Mouse (Mus musculus): ENCODE measurements around the gene Ppp3ca. TPM values are rescaled to one million over a fixed set of nuclear protein-coding genes. Genes with fewer than 3 reads are reported as not detected.

Gene Ppp3ca
- total and polyA plus RNA-seq, 2 experiments from 2014 or later, result 159 to 184 TPM

DNA sequence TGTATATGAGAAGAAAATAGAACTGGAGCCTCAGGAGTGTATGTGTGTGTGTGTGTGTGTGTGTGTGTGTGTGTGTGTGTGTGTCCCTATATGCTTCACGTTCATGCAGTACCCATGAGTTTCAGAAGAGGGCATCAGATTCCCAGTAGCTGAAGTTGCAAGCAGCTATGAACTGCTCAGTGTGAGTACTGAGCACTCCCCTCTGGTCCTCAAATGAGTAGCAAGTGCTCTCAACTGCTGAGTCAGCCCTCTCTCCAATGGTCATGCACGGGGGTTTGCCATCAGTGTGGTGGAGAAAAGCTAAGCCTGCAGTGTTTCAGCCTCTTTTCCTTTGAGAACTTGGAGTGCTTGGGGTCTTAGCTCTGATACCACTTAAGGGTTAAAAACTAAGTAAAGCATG, 122.0 kb downstream of the Ppp3ca start:
- Histone ChIP-seq H3K9me3 (ENCODE audit: low read length) (no peaks in the 10 kb centered on the region), H3K36me3 (ENCODE audit: insufficient read depth, low read length) (no peaks in the 10 kb centered on the region), H3K4me2 (ENCODE audit: low read depth, low read length, poor library complexity, severe bottlenecking) (no peak overlapping the region), H3K27ac (ENCODE audit: low read depth, low read length) (no peak overlapping the region), H3K4me1 (ENCODE audit: insufficient read depth, low read length) (peaks cover 4% of the 10 kb centered on the region; the same call in 1 of the 2 replicates), H3K4me3 (ENCODE audit: low read depth, low read length) (no peak overlapping the region), H3K9ac (replicated peaks; ENCODE audit: low read length, poor library complexity, severe bottlenecking) (no peak overlapping the region), H3K27me3 (ENCODE audit: insufficient read depth, low read length) (no peaks in the 10 kb centered on the region)
- ATAC-seq (ENCODE audit: low FRiP score) (no peak), DNase-seq (ENCODE audit: low spot score) (no peak)
- 0 out of 2 replicates have a peak, but pooled peaks have one; percentile 19 for TF ChIP-seq CTCF (IDR thresholded peaks at IDR 0.05)
- WGBS, result 82% methylated on average over 2 of the region's 2 CpGs

- H3K9ac ChIP-seq (replicated peaks; ENCODE audit: low read length, poor library complexity, severe bottlenecking), result no peak overlapping the region
- no peaks in the 10 kb centered on the region for H3K9me3 ChIP-seq (ENCODE audit: low read length)
- no peaks in the 10 kb centered on the region for H3K27me3 ChIP-seq (ENCODE audit: insufficient read depth, low read length)
- WGBS, result 87% methylated on average over 2 of the region's 2 CpGs
- no peak overlapping the region for H3K4me2 ChIP-seq (ENCODE audit: low read depth, low read length, poor library complexity, severe bottlenecking)
- no peak for TF ChIP-seq CTCF (IDR thresholded peaks at IDR 0.05)
- no peak overlapping the region for H3K4me3 ChIP-seq (ENCODE audit: low read depth, low read length)
- no peak for ATAC-seq (ENCODE audit: low FRiP score)
- H3K27ac ChIP-seq (ENCODE audit: low read depth, low read length), result no peak overlapping the region
- peak; percentile 16 for DNase-seq (ENCODE audit: low spot score)
- H3K4me1 ChIP-seq (ENCODE audit: insufficient read depth, low read length), result peaks cover 4% of the 10 kb centered on the region; the same call in 1 of the 2 replicates
- H3K36me3 ChIP-seq (ENCODE audit: insufficient read depth, low read length), result no peaks in the 10 kb centered on the region; the same call in 1 of the 2 replicates
These were observed 123.5 kb downstream of the Ppp3ca start for GRCm38 (mm10) chr3:136793411-136793810.

DNA sequence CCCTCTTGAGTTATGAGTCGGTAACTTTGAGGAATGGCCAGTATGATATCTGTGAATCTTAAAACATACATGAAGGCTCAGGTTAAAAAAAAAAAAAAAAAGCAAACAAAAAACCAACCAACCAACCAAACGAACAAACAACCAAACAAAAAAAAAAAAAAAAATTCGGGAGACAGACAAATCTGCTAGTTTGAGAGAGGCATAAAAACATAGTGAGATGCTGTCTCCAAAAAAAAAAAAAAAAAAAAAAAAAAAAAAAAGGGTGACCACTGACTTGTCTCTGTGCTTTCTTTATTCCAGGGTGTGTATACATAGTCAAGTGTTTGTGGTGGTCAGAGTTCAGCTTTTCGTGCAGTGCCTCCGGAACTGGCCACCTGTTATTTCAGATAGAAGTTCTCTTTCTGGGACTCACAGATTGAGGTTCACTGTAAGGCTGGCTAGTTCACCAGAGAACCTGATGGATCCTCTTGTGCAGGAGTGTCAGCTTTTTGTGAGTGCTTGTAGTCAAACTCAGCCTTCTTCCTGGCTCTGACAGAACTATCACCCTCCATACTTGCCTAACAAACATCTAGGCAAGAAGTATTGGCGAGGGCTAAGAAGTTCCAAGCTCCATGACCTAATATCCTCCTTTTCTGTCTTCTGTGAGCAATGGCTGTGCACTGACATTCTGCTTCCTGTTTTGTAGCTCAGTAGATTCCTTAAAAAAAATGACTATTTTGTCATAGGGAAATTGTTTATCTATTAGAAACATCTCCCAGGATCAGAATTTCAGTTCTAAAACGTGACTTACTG, 124.7 kb downstream of the Ppp3ca start:
- no peak overlapping the region for H3K27ac ChIP-seq (ENCODE audit: low read depth, low read length)
- ATAC-seq (ENCODE audit: low FRiP score), result no peak
- H3K4me1 ChIP-seq (ENCODE audit: insufficient read depth, low read length), result peaks cover 4% of the 10 kb centered on the region; the same call in 1 of the 2 replicates
- no peaks in the 10 kb centered on the region for H3K9me3 ChIP-seq (ENCODE audit: low read length)
- H3K36me3 ChIP-seq (ENCODE audit: insufficient read depth, low read length), result no peaks in the 10 kb centered on the region; the same call in 1 of the 2 replicates
- H3K9ac ChIP-seq (replicated peaks; ENCODE audit: low read length, poor library complexity, severe bottlenecking), result no peak overlapping the region
- H3K4me3 ChIP-seq (ENCODE audit: low read depth, low read length), result no peak overlapping the region
- H3K4me2 ChIP-seq (ENCODE audit: low read depth, low read length, poor library complexity, severe bottlenecking), result no peak overlapping the region
- H3K27me3 ChIP-seq (ENCODE audit: insufficient read depth, low read length), result no peaks in the 10 kb centered on the region
- WGBS, result 89% methylated on average over 7 of the region's 7 CpGs
- TF ChIP-seq CTCF (IDR thresholded peaks at IDR 0.05), result no peak
- DNase-seq (ENCODE audit: low spot score), result no peak

DNA sequence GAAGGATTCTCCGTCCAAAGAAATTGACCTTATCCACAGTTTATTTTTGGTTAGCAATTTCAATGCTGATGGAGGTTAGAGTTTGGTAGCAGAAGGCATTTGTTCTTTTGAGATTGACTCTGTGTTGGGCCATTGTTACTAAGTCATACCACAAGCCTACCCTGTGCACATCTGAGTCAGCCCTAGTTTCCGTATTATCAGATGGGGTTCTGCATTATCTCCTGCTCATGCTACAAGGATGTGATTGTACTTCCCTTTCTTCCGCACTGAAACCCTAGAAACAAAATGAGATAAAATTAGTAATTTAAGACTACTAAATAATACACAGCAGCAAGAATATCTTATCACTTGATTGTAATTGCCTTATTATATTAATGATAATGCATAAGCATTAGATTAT, 129.0 kb downstream of the Ppp3ca start:
- no peak overlapping the region for H3K27ac ChIP-seq (ENCODE audit: low read depth, low read length)
- no peaks in the 10 kb centered on the region for H3K9me3 ChIP-seq (ENCODE audit: low read length)
- no peak overlapping the region for H3K4me3 ChIP-seq (ENCODE audit: low read depth, low read length)
- TF ChIP-seq CTCF (IDR thresholded peaks at IDR 0.05), result no peak
- H3K36me3 ChIP-seq (ENCODE audit: insufficient read depth, low read length), result no peaks in the 10 kb centered on the region; the same call in 1 of the 2 replicates
- no peak for ATAC-seq (ENCODE audit: low FRiP score)
- H3K4me1 ChIP-seq (ENCODE audit: insufficient read depth, low read length), result no peaks in the 10 kb centered on the region
- no peaks in the 10 kb centered on the region for H3K27me3 ChIP-seq (ENCODE audit: insufficient read depth, low read length)
- 91% methylated on average over 3 of the region's 3 CpGs for WGBS
- H3K4me2 ChIP-seq (ENCODE audit: low read depth, low read length, poor library complexity, severe bottlenecking), result no peak overlapping the region
- H3K9ac ChIP-seq (replicated peaks; ENCODE audit: low read length, poor library complexity, severe bottlenecking), result no peak overlapping the region
- DNase-seq (ENCODE audit: low spot score), result no peak

GRCm38 (mm10) chr3:136802595-136802994, 132.7 kb downstream of the Ppp3ca start:
- Histone ChIP-seq H3K36me3 (ENCODE audit: insufficient read depth, low read length) (no peaks in the 10 kb centered on the region; the same call in 1 of the 2 replicates), H3K9ac (replicated peaks; ENCODE audit: low read length, poor library complexity, severe bottlenecking) (no peak overlapping the region), H3K4me1 (ENCODE audit: insufficient read depth, low read length) (no peaks in the 10 kb centered on the region), H3K4me3 (ENCODE audit: low read depth, low read length) (no peak overlapping the region), H3K27ac (ENCODE audit: low read depth, low read length) (no peak overlapping the region), H3K4me2 (ENCODE audit: low read depth, low read length, poor library complexity, severe bottlenecking) (no peak overlapping the region), H3K9me3 (ENCODE audit: low read length) (no peaks in the 10 kb centered on the region), H3K27me3 (ENCODE audit: insufficient read depth, low read length) (no peaks in the 10 kb centered on the region)
- no peak for TF ChIP-seq CTCF (IDR thresholded peaks at IDR 0.05)
- 85% methylated on average over 4 of the region's 4 CpGs for WGBS
- DNase-seq (ENCODE audit: low spot score), result peak; percentile 22
- ATAC-seq (ENCODE audit: low FRiP score), result no peak

GRCm38 (mm10) chr3:136805897-136806296, 136.0 kb downstream of the Ppp3ca start:
- no peaks in the 10 kb centered on the region for H3K4me1 ChIP-seq (ENCODE audit: insufficient read depth, low read length)
- H3K4me3 ChIP-seq (ENCODE audit: low read depth, low read length), result no peak overlapping the region
- H3K4me2 ChIP-seq (ENCODE audit: low read depth, low read length, poor library complexity, severe bottlenecking), result no peak overlapping the region
- H3K27me3 ChIP-seq (ENCODE audit: insufficient read depth, low read length), result no peaks in the 10 kb centered on the region
- DNase-seq (ENCODE audit: low spot score) (no peak), ATAC-seq (ENCODE audit: low FRiP score) (no peak)
- no peak overlapping the region for H3K9ac ChIP-seq (replicated peaks; ENCODE audit: low read length, poor library complexity, severe bottlenecking)
- H3K36me3 ChIP-seq (ENCODE audit: insufficient read depth, low read length), result no peaks in the 10 kb centered on the region
- TF ChIP-seq CTCF (IDR thresholded peaks at IDR 0.05), result no peak
- H3K9me3 ChIP-seq (ENCODE audit: low read length), result no peaks in the 10 kb centered on the region
- no peak overlapping the region for H3K27ac ChIP-seq (ENCODE audit: low read depth, low read length)
- 93% methylated on average over 4 of the region's 4 CpGs for WGBS

Measured in midbrain, postnatal 0 days (tissue).